Mouse (Mus musculus) neural tube, embryonic 13.5 days (tissue): ENCODE measurements around the gene Ust. TPM values are rescaled to one million over a fixed set of nuclear protein-coding genes. Genes with fewer than 3 reads are reported as not detected.
A peak's percentile ranks its signal among the peaks of the same experiment; 100 is the strongest.

Source experiments
- ATAC-seq: fragments of 200-750 bp; cut with Nextera tagmentation; 2 replicates; pipeline ENCODE4 v1.8.0; 2017; ENCODE audit warnings: low read depth, mild to moderate bottlenecking, moderate TSS enrichment, moderate library complexity
- H3K27ac ChIP-seq: fragments of 300-500 bp; sonication (generic); replicated peaks from 2 replicates; pipeline ENCODE4 v1.5.1; 2015; ENCODE audit warnings: moderate library complexity, mild to moderate bottlenecking, inconsistent platforms
- H3K27me3 ChIP-seq: fragments of 300-500 bp; sonication (generic); 2 replicates; pipeline ENCODE4 v1.6.1; 2015; ENCODE audit warnings: mild to moderate bottlenecking, inconsistent platforms
- H3K36me3 ChIP-seq: fragments of 300-500 bp; sonication (generic); 2 replicates; pipeline ENCODE4 v1.6.1; 2015; ENCODE audit warnings: mild to moderate bottlenecking, inconsistent platforms
- H3K4me1 ChIP-seq: fragments of 300-500 bp; sonication (generic); replicated peaks from 2 replicates; pipeline ENCODE4 v1.6.1; 2015; ENCODE audit warnings: inconsistent platforms
- H3K4me2 ChIP-seq: fragments of 300-500 bp; sonication (generic); 2 replicates; pipeline ENCODE4 v1.6.1; 2015; ENCODE audit warnings: inconsistent platforms, mild to moderate bottlenecking, moderate library complexity
- H3K4me3 ChIP-seq: fragments of 300-500 bp; sonication (generic); 2 replicates; pipeline ENCODE4 v1.5.1; 2015; ENCODE audit warnings: mild to moderate bottlenecking, inconsistent platforms
- H3K9ac ChIP-seq: fragments of 300-500 bp; sonication (generic); 2 replicates; pipeline ENCODE4 v1.6.1; 2015; ENCODE audit warnings: moderate library complexity, mild to moderate bottlenecking, inconsistent platforms
- H3K9me3 ChIP-seq: fragments of 300-500 bp; sonication (generic); 2 replicates; pipeline ENCODE4 v1.6.1; 2016; ENCODE audit warnings: inconsistent platforms
- WGBS: fragments of 180-500 bp; shearing (Covaris S2); methylation state at CpG from one replicate; pipeline ENCODE4 v1.1.7; 2015; 5-methylcytosine and 5-hydroxymethylcytosine counted together
- polyA plus RNA-seq: library from polyadenylated mRNA; unstranded; fragments of >200 nt; fragmentation: Nextera tagmentation; extraction: Ambion mirVana; gene quantifications from 2 replicates; pipeline ENCODE4 v1.2.1, GENCODE M21; 2015

Ust gene
- polyA plus RNA-seq, 1 experiment from 2014 or later, result 7.1 TPM

GRCm38 (mm10) chr10:8498951-8499891 is 19.4 kb downstream of the Ust start:
- Histone ChIP-seq H3K4me3 (no peak overlapping the region), H3K9me3 (no peaks in the 10 kb centered on the region), H3K4me1 (peaks cover 21% of the 10 kb centered on the region), H3K27ac (no peak overlapping the region), H3K4me2 (no peak overlapping the region), H3K36me3 (no peaks in the 10 kb centered on the region), H3K9ac (no peak overlapping the region), H3K27me3 (no peaks in the 10 kb centered on the region)
- WGBS, result 85% methylated on average over 13 of the region's 13 CpGs
- ATAC-seq, result no peak

- H3K9ac ChIP-seq, result no peak overlapping the region
- WGBS, result 17% methylated on average over 5 of the region's 5 CpGs
- H3K36me3 ChIP-seq, result no peaks in the 10 kb centered on the region
- H3K4me1 ChIP-seq, result peaks cover 21% of the 10 kb centered on the region
- H3K9me3 ChIP-seq, result 0 out of 2 replicates have a peak, but pooled peaks cover 6% of the 10 kb centered on the region
- peak; percentile 57 for ATAC-seq
- no peak overlapping the region for H3K4me3 ChIP-seq
- H3K4me2 ChIP-seq, result no peak overlapping the region
- H3K27me3 ChIP-seq, result no peaks in the 10 kb centered on the region
- peak overlapping the region; percentile 61 for H3K27ac ChIP-seq
These were observed 23.0 kb downstream of the Ust start for GRCm38 (mm10) chr10:8495543-8496141.

- no peak overlapping the region for H3K27ac ChIP-seq
- H3K9ac ChIP-seq, result no peak overlapping the region
- H3K9me3 ChIP-seq, result 0 out of 2 replicates have a peak, but pooled peaks cover 6% of the 10 kb centered on the region
- no peak for ATAC-seq
- H3K4me3 ChIP-seq, result no peak overlapping the region
- H3K4me1 ChIP-seq, result peaks cover 30% of the 10 kb centered on the region
- H3K36me3 ChIP-seq, result no peaks in the 10 kb centered on the region
- H3K4me2 ChIP-seq, result no peak overlapping the region
- no peaks in the 10 kb centered on the region for H3K27me3 ChIP-seq
- 94% methylated on average over 1 of the region's 1 CpGs for WGBS
These were observed 26.6 kb downstream of the Ust start for GRCm38 (mm10) chr10:8491909-8492591.

GRCm38 (mm10) chr10:8487388-8487787 is 31.2 kb downstream of the Ust start:
- Histone ChIP-seq H3K9me3 (no peaks in the 10 kb centered on the region), H3K27me3 (no peaks in the 10 kb centered on the region), H3K9ac (no peak overlapping the region), H3K4me1 (peaks cover 9% of the 10 kb centered on the region; the same call in 1 of the 2 replicates), H3K4me3 (no peak overlapping the region), H3K27ac (no peak overlapping the region), H3K4me2 (no peak overlapping the region), H3K36me3 (no peaks in the 10 kb centered on the region)
- 73% methylated on average over 2 of the region's 2 CpGs for WGBS
- ATAC-seq, result no peak

GRCm38 (mm10) chr10:8484487-8484886 is 34.1 kb downstream of the Ust start:
- H3K27me3 ChIP-seq, result no peaks in the 10 kb centered on the region
- H3K9ac ChIP-seq, result no peak overlapping the region
- no peaks in the 10 kb centered on the region for H3K9me3 ChIP-seq
- H3K4me1 ChIP-seq, result peaks cover 6% of the 10 kb centered on the region; the same call in 1 of the 2 replicates
- no peak overlapping the region for H3K4me3 ChIP-seq
- H3K4me2 ChIP-seq, result no peak overlapping the region
- WGBS, result 90% methylated on average over 4 of the region's 4 CpGs
- no peak overlapping the region for H3K27ac ChIP-seq
- H3K36me3 ChIP-seq, result no peaks in the 10 kb centered on the region
- no peak for ATAC-seq

GRCm38 (mm10) chr10:8482779-8483178 is 35.8 kb downstream of the Ust start:
- H3K27ac ChIP-seq, result no peak overlapping the region
- H3K9ac ChIP-seq, result no peak overlapping the region
- H3K4me2 ChIP-seq, result no peak overlapping the region
- no peaks in the 10 kb centered on the region for H3K4me1 ChIP-seq
- WGBS, result 95% methylated on average over 4 of the region's 4 CpGs
- no peaks in the 10 kb centered on the region for H3K9me3 ChIP-seq
- ATAC-seq, result no peak
- no peak overlapping the region for H3K4me3 ChIP-seq
- H3K27me3 ChIP-seq, result no peaks in the 10 kb centered on the region
- H3K36me3 ChIP-seq, result no peaks in the 10 kb centered on the region

GRCm38 (mm10) chr10:8479779-8480178 is 38.8 kb downstream of the Ust start:
- H3K9me3 ChIP-seq, result no peaks in the 10 kb centered on the region
- no peak for ATAC-seq
- no peak overlapping the region for H3K9ac ChIP-seq
- H3K36me3 ChIP-seq, result no peaks in the 10 kb centered on the region
- no peak overlapping the region for H3K4me3 ChIP-seq
- no peak overlapping the region for H3K27ac ChIP-seq
- no peak overlapping the region for H3K4me2 ChIP-seq
- H3K4me1 ChIP-seq, result no peaks in the 10 kb centered on the region
- no peaks in the 10 kb centered on the region for H3K27me3 ChIP-seq
- 100% methylated on average over 2 of the region's 2 CpGs for WGBS

- no peak overlapping the region for H3K9ac ChIP-seq
- no peak for ATAC-seq
- H3K4me2 ChIP-seq, result no peak overlapping the region
- H3K4me3 ChIP-seq, result no peak overlapping the region
- WGBS, result 91% methylated on average over 8 of the region's 8 CpGs
- H3K4me1 ChIP-seq, result no peaks in the 10 kb centered on the region
- no peak overlapping the region for H3K27ac ChIP-seq
- no peaks in the 10 kb centered on the region for H3K27me3 ChIP-seq
- H3K36me3 ChIP-seq, result no peaks in the 10 kb centered on the region
- no peaks in the 10 kb centered on the region for H3K9me3 ChIP-seq
These were observed 40.7 kb downstream of the Ust start for GRCm38 (mm10) chr10:8477936-8478335.

- no peak for ATAC-seq
- Histone ChIP-seq H3K27ac (no peak overlapping the region), H3K9me3 (no peaks in the 10 kb centered on the region), H3K27me3 (no peaks in the 10 kb centered on the region), H3K4me3 (no peak overlapping the region), H3K9ac (no peak overlapping the region), H3K36me3 (no peaks in the 10 kb centered on the region), H3K4me1 (no peaks in the 10 kb centered on the region), H3K4me2 (no peak overlapping the region)
- 92% methylated on average over 12 of the region's 12 CpGs for whole genome bisulfite sequencing
These were observed 46.6 kb downstream of the Ust start for GRCm38 (mm10) chr10:8471995-8472394.

GRCm38 (mm10) chr10:8471012-8471411 is 47.6 kb downstream of the Ust start:
- Histone ChIP-seq H3K27ac (no peak overlapping the region), H3K4me1 (no peaks in the 10 kb centered on the region), H3K27me3 (no peaks in the 10 kb centered on the region), H3K4me3 (no peak overlapping the region), H3K36me3 (no peaks in the 10 kb centered on the region), H3K9me3 (no peaks in the 10 kb centered on the region), H3K9ac (no peak overlapping the region), H3K4me2 (no peak overlapping the region)
- ATAC-seq, result no peak
- WGBS, result 67% methylated on average over 5 of the region's 5 CpGs

- no peak overlapping the region for H3K4me2 ChIP-seq
- H3K9ac ChIP-seq, result no peak overlapping the region
- WGBS, result 85% methylated on average over 3 of the region's 3 CpGs
- no peaks in the 10 kb centered on the region for H3K36me3 ChIP-seq
- H3K27me3 ChIP-seq, result no peaks in the 10 kb centered on the region
- H3K4me1 ChIP-seq, result no peaks in the 10 kb centered on the region
- H3K9me3 ChIP-seq, result no peaks in the 10 kb centered on the region
- H3K27ac ChIP-seq, result no peak overlapping the region
- no peak for ATAC-seq
- H3K4me3 ChIP-seq, result no peak overlapping the region
These were observed 49.1 kb downstream of the Ust start for GRCm38 (mm10) chr10:8469516-8469915.
